Mouse (Mus musculus) midbrain, embryonic 11.5 days (tissue): ENCODE measurements around the gene Nrd1. TPM values are rescaled to one million over a fixed set of nuclear protein-coding genes. Genes with fewer than 3 reads are reported as not detected.

Source experiments
- microRNA counts: library from miRNA; unstranded; fragments of <30 nt; microRNA quantifications from one replicate; lab custom pipeline; 2015
- microRNA-seq: library from miRNA; unstranded; fragments of <30 nt; microRNA quantifications from one replicate; pipeline ENCODE4, GENCODE M21; 2017
- polyA plus RNA-seq: library from polyadenylated mRNA; unstranded; fragments of >200 nt; fragmentation: Nextera tagmentation; extraction: Ambion mirVana; gene quantifications from 2 replicates; pipeline ENCODE4 v1.2.1, GENCODE M21; 2014

The Nrd1 gene
- polyA plus RNA-seq, 1 experiment from 2014 or later: 65.6 TPM

MicroRNAs within 50 kb of the gene (microRNA counts, 519-probe panel; counts per million panel counts)
- not detected for microRNA mmu-miR-761 (lab: Ali Mortazavi, UCI)

Small RNA genes within 50 kb of the gene (microRNA-seq; reads per million reads assigned to microRNA genes)
- not detected for gene Mir761

Other genes with a start within 250 kb of the Nrd1 start
- 3.6 and 3.9 TPM in 2 replicates for gene Zfyve9, start 219.9 kb upstream of the Nrd1 start, polyA plus RNA-seq
- gene Btf3l4, start 167.0 kb upstream of the Nrd1 start, polyA plus RNA-seq: 284 and 311 TPM in 2 replicates
- 112 and 113 TPM in 2 replicates for gene Txndc12, start 166.1 kb upstream of the Nrd1 start, polyA plus RNA-seq
- 44.0 and 49.9 TPM in 2 replicates for gene Kti12, start 152.9 kb upstream of the Nrd1 start, polyA plus RNA-seq
- gene A730015C16Rik, start 152.0 kb upstream of the Nrd1 start, polyA plus RNA-seq: 1.2 TPM in 2 replicates
- 29.2 and 29.5 TPM in 2 replicates for gene Rab3b, start 121.6 kb upstream of the Nrd1 start, polyA plus RNA-seq
- 75.8 and 78.8 TPM in 2 replicates for gene Osbpl9, start 201.6 kb downstream of the Nrd1 start, polyA plus RNA-seq
- 0.11 and 0.19 TPM in 2 replicates for gene Calr4, start 233.8 kb downstream of the Nrd1 start, polyA plus RNA-seq